Mouse (Mus musculus) lung, adult 2 months (tissue): ENCODE measurements around the gene Gm49405.

Experiments
- CTCF ChIP-seq: fragments of 200-500 bp; IDR thresholded peaks from 2 replicates; pipeline ENCODE4 v1.5.1; 2011; ENCODE audit warnings: mild to moderate bottlenecking, low read length, control low read depth; ENCODE audit not compliant: insufficient read depth
- POLR2A ChIP-seq: fragments of 200-500 bp; IDR thresholded peaks from 2 replicates; pipeline ENCODE4 v1.6.1; 2011; ENCODE audit warnings: low read depth, mild to moderate bottlenecking, control low read depth, low read length, borderline replicate concordance; ENCODE audit errors: extremely low read depth

DNA sequence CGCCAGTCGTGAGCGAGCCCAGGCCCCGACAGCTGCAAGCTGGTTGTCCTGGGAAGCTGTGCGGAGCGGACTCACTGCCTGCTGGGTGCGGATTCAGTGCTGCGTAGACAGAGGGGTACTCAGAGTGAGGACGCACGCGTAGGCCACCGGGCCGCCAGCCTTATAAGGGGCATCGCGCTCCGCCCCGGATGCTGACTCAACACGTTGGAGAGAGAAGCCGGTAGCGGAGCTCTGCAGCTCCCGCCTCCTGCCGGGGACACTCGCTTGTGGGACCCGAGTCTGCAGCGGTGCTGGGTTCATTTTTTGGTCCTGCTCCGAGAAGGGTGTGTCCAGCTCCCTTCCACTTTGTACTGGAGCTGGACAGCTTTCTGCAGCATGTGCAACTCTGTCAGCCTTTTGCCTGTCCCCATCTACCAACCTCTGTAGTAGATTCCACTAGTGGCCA is 37.4 kb downstream of the Gm49405 start, which contains the start of gene Gstp1:
- TF ChIP-seq POLR2A (peak; percentile 98), CTCF (peak; percentile 18; the same call in 1 of the 2 replicates)
